Mouse (Mus musculus): ENCODE measurements around the gene Aff1. TPM values are rescaled to one million over a fixed set of nuclear protein-coding genes. Genes with fewer than 3 reads are reported as not detected.

Aff1 gene
- polyA plus RNA-seq, 1 experiment from 2014 or later = 2.0 TPM

DNA sequence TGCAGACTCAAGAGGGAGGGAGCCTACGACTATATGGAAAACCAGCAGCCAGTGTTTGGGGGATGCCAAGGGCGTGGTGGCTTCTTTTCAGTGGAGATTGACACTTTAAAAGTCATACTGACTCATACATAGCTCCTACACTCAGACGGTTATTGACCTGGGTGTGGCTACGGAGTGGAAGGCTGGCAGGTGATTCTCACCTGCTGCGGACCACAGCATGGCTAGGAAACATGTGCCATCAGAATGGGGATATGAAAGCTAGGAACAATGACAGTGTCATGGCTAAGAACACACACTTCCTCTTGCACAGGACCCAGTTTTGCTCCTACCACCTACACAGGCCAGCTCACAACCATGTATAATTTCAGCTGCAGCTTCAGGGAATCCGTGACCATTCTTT lies 52.4 kb downstream of the Aff1 start:
- no peak overlapping the region for H3K27ac ChIP-seq
- 0 out of 2 replicates have a peak, but pooled peaks cover 4% of the 10 kb centered on the region for H3K9me3 ChIP-seq (replicated peaks)
- H3K9ac ChIP-seq = no peak overlapping the region
- H3K4me2 ChIP-seq = no peak overlapping the region
- no peak overlapping the region for H3K4me3 ChIP-seq
- no peaks in the 10 kb centered on the region for H3K4me1 ChIP-seq
- H3K27me3 ChIP-seq = no peaks in the 10 kb centered on the region
- no peaks in the 10 kb centered on the region for H3K36me3 ChIP-seq (ENCODE audit: poor library complexity, severe bottlenecking)
- ATAC-seq = no peak
- WGBS = 87% methylated on average over 6 of the region's 6 CpGs

DNA sequence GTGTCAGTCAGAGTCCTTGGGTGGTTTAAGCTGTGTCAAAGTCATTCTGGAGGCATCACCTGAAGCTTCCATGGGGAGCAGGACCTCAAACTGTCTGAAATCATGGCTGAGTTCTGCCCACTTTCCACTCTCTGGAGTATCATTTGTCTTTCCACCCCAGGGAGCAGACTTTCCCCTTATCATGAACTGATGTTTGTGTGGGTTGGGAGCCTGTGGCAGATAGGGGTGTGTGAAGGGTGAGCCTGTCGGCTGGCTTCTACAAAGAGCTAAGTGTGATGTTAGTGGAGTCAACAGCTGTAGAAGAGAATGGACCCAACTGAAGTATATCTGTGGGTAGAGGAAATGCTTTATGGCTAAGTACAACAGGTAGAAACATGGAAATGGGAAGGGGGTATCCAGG lies 53.5 kb downstream of the Aff1 start:
- no peaks in the 10 kb centered on the region for H3K4me1 ChIP-seq
- 0 out of 2 replicates have a peak, but pooled peaks cover 4% of the 10 kb centered on the region for H3K9me3 ChIP-seq (replicated peaks)
- no peak overlapping the region for H3K4me2 ChIP-seq
- H3K9ac ChIP-seq = no peak overlapping the region
- WGBS = 88% methylated on average over 1 of the region's 1 CpGs
- H3K36me3 ChIP-seq (ENCODE audit: poor library complexity, severe bottlenecking) = no peaks in the 10 kb centered on the region
- no peak for ATAC-seq
- no peak overlapping the region for H3K4me3 ChIP-seq
- no peak overlapping the region for H3K27ac ChIP-seq
- no peaks in the 10 kb centered on the region for H3K27me3 ChIP-seq

DNA sequence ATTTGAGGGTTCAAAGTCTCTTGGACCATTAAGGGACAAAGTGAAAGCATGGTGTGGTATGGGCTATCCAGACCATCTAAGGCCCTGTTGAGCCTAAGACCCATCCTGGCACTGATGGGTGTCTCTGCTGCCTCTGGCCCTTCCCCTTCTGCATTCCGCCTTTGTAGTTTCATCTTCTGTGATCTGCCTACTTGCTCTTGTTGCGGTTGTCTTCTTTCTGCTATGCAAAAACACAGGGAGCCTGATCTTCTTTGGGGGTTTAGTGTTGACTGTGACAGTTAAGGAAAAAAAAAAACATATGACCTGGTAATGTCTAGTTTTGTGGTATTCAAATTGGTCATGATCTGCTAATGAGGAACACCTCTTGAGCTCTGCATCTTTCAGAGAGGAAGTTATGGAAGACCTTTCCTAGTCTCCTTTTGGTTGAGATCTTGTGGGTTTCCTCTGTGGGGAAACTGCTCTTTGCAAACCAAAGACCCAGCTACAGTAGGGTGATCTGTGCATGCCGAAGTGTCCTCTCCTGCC lies 54.4 kb downstream of the Aff1 start:
- H3K4me3 ChIP-seq = no peak overlapping the region
- 0 out of 2 replicates have a peak, but pooled peaks cover 4% of the 10 kb centered on the region for H3K9me3 ChIP-seq (replicated peaks)
- H3K27ac ChIP-seq = no peak overlapping the region
- no peak overlapping the region for H3K4me2 ChIP-seq
- H3K36me3 ChIP-seq (ENCODE audit: poor library complexity, severe bottlenecking) = no peaks in the 10 kb centered on the region
- H3K9ac ChIP-seq = no peak overlapping the region
- 97% methylated on average over 3 of the region's 3 CpGs for WGBS
- no peaks in the 10 kb centered on the region for H3K4me1 ChIP-seq
- no peaks in the 10 kb centered on the region for H3K27me3 ChIP-seq
- no peak for ATAC-seq

DNA sequence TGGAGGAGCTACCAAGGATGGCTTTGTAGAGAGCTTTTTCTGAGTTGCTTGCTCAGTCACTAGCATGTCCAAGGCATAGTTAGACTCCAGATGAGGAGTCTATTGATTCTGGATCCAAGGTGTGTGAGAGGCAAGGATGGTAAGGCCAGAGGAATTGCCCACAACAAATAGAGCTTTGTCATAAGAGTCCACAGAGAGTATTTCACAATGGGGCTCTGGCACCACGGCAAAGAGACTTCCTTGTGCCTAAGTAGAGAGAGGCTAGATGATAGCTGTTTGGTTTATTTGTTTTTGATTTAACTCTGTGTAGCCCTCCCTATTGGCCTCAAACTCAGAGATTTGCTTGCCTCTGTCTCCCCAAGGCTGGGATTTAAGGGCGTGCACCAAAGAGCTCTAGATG lies 54.9 kb downstream of the Aff1 start:
- H3K36me3 ChIP-seq (ENCODE audit: poor library complexity, severe bottlenecking) = no peaks in the 10 kb centered on the region
- no peaks in the 10 kb centered on the region for H3K4me1 ChIP-seq
- 98% methylated on average over 2 of the region's 2 CpGs for WGBS
- 0 out of 2 replicates have a peak, but pooled peaks cover 4% of the 10 kb centered on the region for H3K9me3 ChIP-seq (replicated peaks)
- H3K27ac ChIP-seq = no peak overlapping the region
- H3K4me2 ChIP-seq = no peak overlapping the region
- no peaks in the 10 kb centered on the region for H3K27me3 ChIP-seq
- no peak for ATAC-seq
- no peak overlapping the region for H3K9ac ChIP-seq
- H3K4me3 ChIP-seq = no peak overlapping the region

DNA sequence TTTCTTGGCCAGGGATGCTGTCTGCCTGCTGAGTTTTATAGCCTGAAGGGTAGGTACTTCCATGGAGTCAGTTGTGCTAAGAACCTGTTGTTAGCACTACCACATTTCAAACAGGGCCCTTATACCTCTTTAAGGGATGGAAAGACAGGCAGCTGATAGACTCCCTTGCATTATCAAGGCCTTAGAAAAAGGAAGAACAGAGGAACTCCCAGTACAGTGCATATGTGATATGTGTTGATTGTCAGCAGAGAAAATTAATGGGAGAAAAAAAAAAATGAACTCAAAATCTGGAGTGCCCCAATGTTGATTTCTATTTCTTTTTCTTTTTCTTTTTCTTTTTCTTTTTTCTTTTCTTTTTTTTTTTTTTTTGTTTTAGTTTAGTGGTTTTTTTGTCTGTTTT lies 56.2 kb downstream of the Aff1 start:
- Histone ChIP-seq H3K4me3 (no peak overlapping the region), H3K4me1 (0 out of 2 replicates have a peak, but pooled peaks cover 10% of the 10 kb centered on the region), H3K27ac (no peak overlapping the region), H3K9me3 (replicated peaks) (0 out of 2 replicates have a peak, but pooled peaks cover 4% of the 10 kb centered on the region), H3K9ac (no peak overlapping the region), H3K27me3 (peaks cover 7% of the 10 kb centered on the region; the same call in 1 of the 2 replicates), H3K36me3 (ENCODE audit: poor library complexity, severe bottlenecking) (no peaks in the 10 kb centered on the region), H3K4me2 (no peak overlapping the region)
- ATAC-seq = no peak

DNA sequence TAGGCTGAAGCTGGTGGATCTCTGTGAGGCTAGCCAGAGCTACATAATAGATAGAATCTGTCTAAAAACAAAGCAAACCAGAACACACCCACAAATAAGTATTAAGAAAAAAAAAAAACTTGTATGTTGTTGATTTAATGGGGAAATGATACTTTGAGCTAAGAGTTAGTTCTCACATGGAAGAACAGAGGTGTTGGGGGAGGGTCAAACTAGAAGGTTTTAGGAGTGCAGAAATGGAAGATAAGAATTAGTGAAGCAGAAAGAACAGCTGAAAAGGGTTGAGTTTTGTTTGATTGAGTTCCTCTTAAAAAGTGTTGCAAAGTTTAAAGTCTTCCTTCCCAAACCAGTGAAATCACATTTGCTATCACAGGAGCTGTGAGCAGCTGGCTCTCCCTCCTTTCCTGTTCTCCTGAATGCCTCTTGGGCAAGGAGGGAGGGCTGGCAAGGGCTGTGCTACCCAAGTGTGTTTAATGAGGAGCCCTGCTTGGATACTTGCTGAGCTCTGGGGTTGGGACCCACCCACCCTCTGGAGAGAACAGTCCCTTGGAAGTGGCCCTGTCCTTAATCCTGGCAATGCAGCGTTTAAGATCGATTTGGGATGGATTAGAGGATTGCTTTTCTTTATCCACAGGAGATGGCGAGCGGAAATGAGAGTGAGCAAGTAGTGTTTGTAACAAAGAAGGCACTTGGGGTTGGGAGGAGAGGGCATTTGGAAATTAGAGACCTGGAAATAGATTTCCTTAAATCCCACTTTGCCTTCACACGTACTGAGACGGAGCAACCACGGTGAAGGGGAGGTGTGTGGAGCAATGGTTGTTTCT lies 57.5 kb downstream of the Aff1 start:
- H3K4me1 ChIP-seq = peaks cover 10% of the 10 kb centered on the region; the same call in 1 of the 2 replicates
- no peak overlapping the region for H3K27ac ChIP-seq
- ATAC-seq = no peak
- H3K27me3 ChIP-seq = peaks cover 7% of the 10 kb centered on the region; the same call in 1 of the 2 replicates
- no peak overlapping the region for H3K4me3 ChIP-seq
- H3K9me3 ChIP-seq (replicated peaks) = 0 out of 2 replicates have a peak, but pooled peaks cover 4% of the 10 kb centered on the region
- H3K36me3 ChIP-seq (ENCODE audit: poor library complexity, severe bottlenecking) = no peaks in the 10 kb centered on the region
- 23% methylated on average over 7 of the region's 7 CpGs for WGBS
- no peak overlapping the region for H3K4me2 ChIP-seq
- peak overlapping the region; percentile 26; the same call in 1 of the 2 replicates for H3K9ac ChIP-seq

DNA sequence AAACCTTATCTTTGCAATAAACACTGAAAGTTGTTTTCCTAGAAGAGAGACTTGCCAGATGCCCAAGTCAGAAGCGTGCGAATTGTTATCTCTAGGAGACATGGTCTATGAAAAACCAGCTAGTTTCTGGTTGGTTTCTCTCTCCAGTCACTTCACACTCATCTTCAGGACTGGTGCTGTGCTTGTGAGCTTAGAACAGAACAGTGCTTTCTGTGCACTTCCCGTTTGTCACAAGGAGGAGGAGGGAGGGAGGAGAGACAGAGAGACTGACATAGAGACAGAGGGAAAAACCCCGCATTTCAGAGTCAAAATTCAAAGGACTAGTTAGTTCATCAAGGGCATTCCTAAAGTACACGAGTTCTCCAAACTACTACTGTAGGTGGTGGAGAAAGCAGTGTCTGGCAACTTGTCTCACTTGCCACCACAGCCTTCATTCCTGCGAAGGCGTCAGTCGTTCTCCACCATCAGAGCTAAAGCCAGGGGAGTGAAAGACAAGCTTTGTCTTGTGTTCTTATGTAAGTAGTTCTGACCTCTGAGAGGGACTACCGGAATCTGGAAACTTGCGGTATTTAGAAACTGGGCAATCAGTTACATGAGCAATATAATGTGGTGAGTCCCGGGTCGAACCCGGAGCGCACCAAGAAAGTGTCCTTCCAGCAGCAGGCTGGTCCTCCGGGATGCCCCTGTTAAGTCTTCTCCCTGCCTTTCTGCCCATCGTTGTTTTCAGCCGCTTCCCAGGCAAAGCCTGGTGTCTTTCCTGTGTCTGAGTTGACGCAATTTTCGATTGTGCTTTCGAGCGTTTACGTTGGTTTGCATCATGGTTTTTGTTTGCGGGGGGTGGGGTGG lies 60.7 kb downstream of the Aff1 start:
- H3K27me3 ChIP-seq = peaks cover 13% of the 10 kb centered on the region
- H3K9ac ChIP-seq = peak overlapping the region; percentile 67
- no peaks in the 10 kb centered on the region for H3K36me3 ChIP-seq (ENCODE audit: poor library complexity, severe bottlenecking)
- WGBS = 5% methylated on average over 23 of the region's 23 CpGs
- H3K4me1 ChIP-seq = peaks cover 14% of the 10 kb centered on the region
- H3K4me3 ChIP-seq = peak overlapping the region; percentile 56
- 0 out of 2 replicates have a peak, but pooled peaks have one; percentile 17 for ATAC-seq
- no peaks in the 10 kb centered on the region for H3K9me3 ChIP-seq (replicated peaks)
- H3K4me2 ChIP-seq = peak overlapping the region; percentile 70
- no peak overlapping the region for H3K27ac ChIP-seq

DNA sequence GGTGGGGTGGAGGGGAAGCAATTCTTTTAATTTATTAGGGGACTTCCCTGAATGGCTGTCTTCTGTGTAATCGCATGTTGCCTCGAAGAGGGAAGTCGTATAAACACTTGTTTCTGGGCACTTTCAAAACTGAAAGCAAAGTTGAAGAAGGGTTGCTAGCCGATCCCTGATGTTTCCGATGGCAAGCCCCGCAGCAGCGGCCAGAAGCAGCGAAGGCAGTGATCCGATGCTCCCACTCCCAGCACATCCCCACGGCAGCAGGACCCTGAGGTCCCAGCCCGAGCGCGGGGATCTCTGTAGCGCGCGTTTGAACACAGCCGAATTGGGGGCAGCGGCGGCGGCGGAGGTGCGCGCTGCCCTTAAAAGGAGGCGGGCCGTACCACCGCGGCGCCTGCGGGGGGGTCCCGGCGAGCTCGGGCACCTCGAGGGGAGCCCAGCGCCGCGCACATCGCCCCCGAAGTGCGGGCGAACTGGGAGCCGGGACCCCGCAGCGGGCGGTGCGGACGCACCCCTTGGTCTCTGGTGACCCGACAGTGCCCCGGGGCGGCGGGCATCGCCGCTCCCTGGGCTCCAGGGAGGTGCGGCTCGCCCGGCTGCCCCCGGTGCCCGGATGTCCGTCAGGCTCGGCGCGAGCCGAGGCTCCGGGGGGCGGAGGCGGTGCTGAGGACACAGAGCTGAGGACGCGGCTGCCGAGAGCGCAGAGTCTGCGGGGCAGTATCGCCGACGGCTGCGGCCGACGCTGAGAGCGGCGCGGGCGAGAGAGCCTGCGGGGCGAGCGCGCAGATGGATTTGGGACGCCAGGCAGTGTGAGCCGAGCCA lies 61.5 kb downstream of the Aff1 start:
- Histone ChIP-seq H3K36me3 (ENCODE audit: poor library complexity, severe bottlenecking) (no peaks in the 10 kb centered on the region), H3K4me1 (peaks cover 14% of the 10 kb centered on the region), H3K4me3 (peak overlapping the region; percentile 56), H3K9ac (peak overlapping the region; percentile 67), H3K27ac (peak overlapping the region; percentile 58), H3K4me2 (peak overlapping the region; percentile 70), H3K27me3 (peaks cover 17% of the 10 kb centered on the region), H3K9me3 (replicated peaks) (no peaks in the 10 kb centered on the region)
- under 1% methylated on average over 78 of the region's 86 CpGs for WGBS
- ATAC-seq = peak; percentile 96

DNA sequence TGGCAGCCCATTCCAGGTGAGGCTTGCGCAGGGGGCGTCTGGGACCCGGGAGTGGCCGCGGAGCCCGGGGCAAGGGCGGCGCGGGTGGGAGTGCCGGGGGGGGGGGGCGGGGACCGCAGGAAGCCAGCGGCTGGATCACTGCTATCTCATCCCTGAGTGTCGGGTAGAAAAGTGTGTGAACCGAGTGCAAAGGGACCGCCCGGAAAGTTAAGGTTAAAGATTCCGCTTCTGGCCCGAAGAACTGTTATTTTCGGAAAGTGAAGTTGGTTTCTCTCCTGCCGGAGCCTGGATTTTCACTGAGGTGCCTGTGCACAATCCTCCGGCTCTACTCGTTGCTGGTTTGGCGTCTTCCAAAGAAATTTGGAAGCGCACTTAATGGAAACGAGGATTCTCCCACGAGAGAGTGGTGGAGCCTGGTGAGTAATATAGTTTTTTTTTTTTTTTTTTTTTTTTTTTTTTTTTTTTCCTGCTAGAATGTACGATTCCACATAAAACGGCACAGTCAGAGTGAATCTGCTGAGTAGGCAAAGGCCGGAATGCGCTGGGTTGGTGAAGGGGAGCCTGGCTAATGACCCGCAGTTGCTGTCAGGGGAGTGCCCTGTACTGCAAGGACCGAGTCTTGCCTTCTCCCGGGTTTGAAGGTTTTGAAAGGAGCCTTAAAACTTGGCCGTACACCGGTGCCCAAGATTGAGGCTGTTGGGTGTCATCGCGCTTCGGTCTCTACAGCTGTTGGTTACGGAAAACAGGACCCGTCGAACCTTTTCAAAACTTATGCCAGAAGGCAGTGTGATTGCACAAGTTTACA lies 62.4 kb downstream of the Aff1 start:
- Histone ChIP-seq H3K4me1 (peaks cover 14% of the 10 kb centered on the region), H3K36me3 (ENCODE audit: poor library complexity, severe bottlenecking) (no peaks in the 10 kb centered on the region), H3K4me2 (peak overlapping the region; percentile 70), H3K9ac (peak overlapping the region; percentile 67), H3K9me3 (replicated peaks) (no peaks in the 10 kb centered on the region), H3K27me3 (peaks cover 17% of the 10 kb centered on the region), H3K4me3 (peak overlapping the region; percentile 56), H3K27ac (peak overlapping the region; percentile 58)
- no peak for ATAC-seq
- 4% methylated on average over 34 of the region's 42 CpGs for WGBS

DNA sequence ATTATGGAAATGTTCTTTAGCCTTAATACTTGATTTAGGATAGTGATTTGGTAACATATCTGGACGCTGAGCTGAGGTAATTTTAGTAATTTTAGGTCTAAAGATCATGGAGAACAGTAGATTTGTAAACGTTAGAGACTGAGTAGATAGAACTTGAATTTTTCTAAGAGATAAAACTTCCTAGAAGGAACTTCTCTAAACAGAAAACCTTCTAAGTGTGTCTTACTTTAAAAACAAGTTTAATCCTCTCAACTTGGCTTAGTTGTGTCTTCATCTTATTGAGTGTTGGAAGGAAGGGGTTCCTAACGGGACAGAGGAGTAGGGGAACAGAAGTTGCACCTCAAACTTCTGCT lies 62.9 kb downstream of the Aff1 start:
- Histone ChIP-seq H3K9me3 (replicated peaks) (no peaks in the 10 kb centered on the region), H3K36me3 (ENCODE audit: poor library complexity, severe bottlenecking) (no peaks in the 10 kb centered on the region), H3K9ac (no peak overlapping the region), H3K27ac (no peak overlapping the region), H3K4me3 (peak overlapping the region; percentile 56), H3K4me1 (peaks cover 18% of the 10 kb centered on the region), H3K4me2 (peak overlapping the region; percentile 70), H3K27me3 (peaks cover 17% of the 10 kb centered on the region)
- WGBS = 52% methylated on average over 3 of the region's 3 CpGs
- ATAC-seq = no peak

DNA sequence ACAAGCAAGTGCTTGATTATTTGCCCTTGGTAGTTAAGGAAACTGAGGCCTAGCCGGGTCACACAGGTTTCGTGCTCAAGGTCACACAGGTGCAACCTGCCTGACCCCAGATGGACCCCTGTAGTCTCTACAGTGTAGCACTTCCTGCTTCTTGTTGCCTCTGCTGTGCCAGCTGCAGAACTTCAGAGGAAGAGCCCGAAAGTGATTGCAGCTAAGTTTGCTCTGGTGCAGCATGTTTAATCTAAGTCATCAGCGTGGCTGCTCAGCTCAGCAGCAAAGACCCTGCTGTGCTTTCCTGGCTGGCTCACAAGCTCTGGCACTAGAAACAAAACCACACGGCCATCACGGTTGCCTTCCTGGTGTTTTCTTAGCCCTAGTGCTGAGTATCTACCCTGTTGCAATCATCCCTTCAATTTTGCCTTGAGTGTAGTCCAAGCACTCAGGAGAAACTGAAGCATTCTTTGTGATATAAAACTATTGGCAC lies 64.1 kb downstream of the Aff1 start:
- no peak for ATAC-seq
- Histone ChIP-seq H3K27me3 (peaks cover 17% of the 10 kb centered on the region), H3K27ac (no peak overlapping the region), H3K36me3 (ENCODE audit: poor library complexity, severe bottlenecking) (no peaks in the 10 kb centered on the region), H3K4me2 (no peak overlapping the region), H3K4me1 (peaks cover 28% of the 10 kb centered on the region), H3K4me3 (no peak overlapping the region), H3K9me3 (replicated peaks) (no peaks in the 10 kb centered on the region), H3K9ac (no peak overlapping the region)
- WGBS = 72% methylated on average over 6 of the region's 6 CpGs
